Mouse (Mus musculus): ENCODE results near the gene Stard9. TPM values are rescaled to one million over a fixed set of nuclear protein-coding genes. Genes with fewer than 3 reads are reported as not detected.

The Stard9 gene
- polyA plus RNA-seq, 1 experiment, result 11.5 TPM

- Histone ChIP-seq H3K4me1 (ENCODE audit: control insufficient read depth, insufficient read depth, low read length) (no peaks in the 10 kb centered on the region), H3K4me3 (ENCODE audit: insufficient read depth, low read length) (no peak overlapping the region), H3K27ac (ENCODE audit: insufficient read depth, low read length) (no peak overlapping the region)
- TF ChIP-seq CTCF (IDR thresholded peaks at IDR 0.05; ENCODE audit: borderline replicate concordance, insufficient read depth, low read length) (no peak), POLR2A (IDR thresholded peaks at IDR 0.05; ENCODE audit: low read depth, low read length) (no peak)
Measured at GRCm38 (mm10) chr2:120745496-120745895, 116.6 kb downstream of the Stard9 start.

GRCm38 (mm10) chr2:120748041-120748440 lies 119.1 kb downstream of the Stard9 start:
- no peak overlapping the region for H3K27ac ChIP-seq (ENCODE audit: insufficient read depth, low read length)
- TF ChIP-seq POLR2A (IDR thresholded peaks at IDR 0.05; ENCODE audit: low read depth, low read length) (no peak), CTCF (IDR thresholded peaks at IDR 0.05; ENCODE audit: borderline replicate concordance, insufficient read depth, low read length) (no peak)
- no peak overlapping the region for H3K4me3 ChIP-seq (ENCODE audit: insufficient read depth, low read length)
- no peaks in the 10 kb centered on the region for H3K4me1 ChIP-seq (ENCODE audit: control insufficient read depth, insufficient read depth, low read length)

GRCm38 (mm10) chr2:120761922-120762321 lies 133.0 kb downstream of the Stard9 start:
- Histone ChIP-seq H3K27ac (ENCODE audit: insufficient read depth, low read length) (no peak overlapping the region), H3K4me3 (ENCODE audit: insufficient read depth, low read length) (no peak overlapping the region), H3K4me1 (ENCODE audit: control insufficient read depth, insufficient read depth, low read length) (no peaks in the 10 kb centered on the region)
- no peak for TF ChIP-seq POLR2A (IDR thresholded peaks at IDR 0.05; ENCODE audit: low read depth, low read length)
- TF ChIP-seq CTCF (IDR thresholded peaks at IDR 0.05; ENCODE audit: borderline replicate concordance, insufficient read depth, low read length), result no peak

- no peak overlapping the region for H3K4me3 ChIP-seq (ENCODE audit: insufficient read depth, low read length)
- TF ChIP-seq POLR2A (IDR thresholded peaks at IDR 0.05; ENCODE audit: low read depth, low read length), result no peak
- TF ChIP-seq CTCF (IDR thresholded peaks at IDR 0.05; ENCODE audit: borderline replicate concordance, insufficient read depth, low read length), result no peak
- H3K4me1 ChIP-seq (ENCODE audit: control insufficient read depth, insufficient read depth, low read length), result peaks cover 4% of the 10 kb centered on the region; the same call in 1 of the 2 replicates
- H3K27ac ChIP-seq (ENCODE audit: insufficient read depth, low read length), result peak overlapping the region; percentile 78
Measured at GRCm38 (mm10) chr2:120770265-120770935, 141.5 kb downstream of the Stard9 start.

Other genes starting within 250 kb of the Stard9 start
- gene Ganc, start 225.2 kb upstream of the Stard9 start, polyA plus RNA-seq (2011; ENCODE audit: insufficient read length, low read depth, missing spikeins), result 7.3 and 11.1 TPM in 2 replicates
- gene Tmem87a, start 225.0 kb upstream of the Stard9 start, polyA plus RNA-seq (2011; ENCODE audit: insufficient read length, low read depth, missing spikeins), result 28.2 and 36.4 TPM in 2 replicates
- not detected in 2 replicates for gene Capn3, start 173.1 kb upstream of the Stard9 start, polyA plus RNA-seq (2011; ENCODE audit: insufficient read length, low read depth, missing spikeins)
- 102 and 106 TPM in 2 replicates for gene Zfp106, start 65.3 kb upstream of the Stard9 start, polyA plus RNA-seq (2011; ENCODE audit: insufficient read length, low read depth, missing spikeins)
- 111 and 115 TPM in 2 replicates for gene Snap23, start 61.5 kb upstream of the Stard9 start, polyA plus RNA-seq (2011; ENCODE audit: insufficient read length, low read depth, missing spikeins)
- gene Haus2, start 19.7 kb upstream of the Stard9 start, polyA plus RNA-seq (2011; ENCODE audit: insufficient read length, low read depth, missing spikeins), result 19.5 and 26.0 TPM in 2 replicates
- gene Lrrc57, start 19.6 kb upstream of the Stard9 start, polyA plus RNA-seq (2011; ENCODE audit: insufficient read length, low read depth, missing spikeins), result 13.0 and 16.6 TPM in 2 replicates
- gene Cdan1, start 221.0 kb downstream of the Stard9 start, polyA plus RNA-seq (2011; ENCODE audit: insufficient read length, low read depth, missing spikeins), result 7.1 and 11.1 TPM in 2 replicates
- gene Ttbk2, start 221.5 kb downstream of the Stard9 start, polyA plus RNA-seq (2011; ENCODE audit: insufficient read length, low read depth, missing spikeins), result 12.3 and 15.7 TPM in 2 replicates

Measured in embryonic fibroblast, embryonic 13.5 days (primary cell).